Mouse (Mus musculus): ENCODE results near the gene Numb.

Numb gene

DNA sequence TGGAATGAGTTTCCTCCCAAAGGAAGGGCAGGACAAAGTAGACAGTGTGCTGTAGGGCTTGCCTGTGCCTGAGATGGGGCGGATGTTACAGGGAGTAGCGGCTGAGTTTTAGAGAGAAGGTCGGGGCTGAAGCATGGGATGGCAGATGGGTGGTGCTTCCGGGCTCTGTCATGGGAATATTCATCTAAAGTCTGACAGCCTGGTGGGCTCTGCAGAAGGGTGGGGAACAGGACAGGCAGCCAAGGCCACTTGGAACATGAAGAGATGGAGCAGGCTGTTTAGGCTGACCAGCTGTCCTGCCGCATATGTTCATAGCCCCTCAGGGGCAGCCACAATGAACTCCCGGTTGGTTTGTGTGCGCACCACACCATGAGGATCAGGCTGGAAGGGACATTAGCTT lies 140.5 kb downstream of the Numb start:
- DNase-seq = no peak

GRCm38 (mm10) chr12:83780181-83780580 lies 141.6 kb downstream of the Numb start:
- DNase-seq = no peak

- no peak for DNase-seq
These were observed 145.0 kb downstream of the Numb start for GRCm38 (mm10) chr12:83776766-83777165.

GRCm38 (mm10) chr12:83775621-83776020 lies 146.1 kb downstream of the Numb start:
- DNase-seq = no peak

DNA sequence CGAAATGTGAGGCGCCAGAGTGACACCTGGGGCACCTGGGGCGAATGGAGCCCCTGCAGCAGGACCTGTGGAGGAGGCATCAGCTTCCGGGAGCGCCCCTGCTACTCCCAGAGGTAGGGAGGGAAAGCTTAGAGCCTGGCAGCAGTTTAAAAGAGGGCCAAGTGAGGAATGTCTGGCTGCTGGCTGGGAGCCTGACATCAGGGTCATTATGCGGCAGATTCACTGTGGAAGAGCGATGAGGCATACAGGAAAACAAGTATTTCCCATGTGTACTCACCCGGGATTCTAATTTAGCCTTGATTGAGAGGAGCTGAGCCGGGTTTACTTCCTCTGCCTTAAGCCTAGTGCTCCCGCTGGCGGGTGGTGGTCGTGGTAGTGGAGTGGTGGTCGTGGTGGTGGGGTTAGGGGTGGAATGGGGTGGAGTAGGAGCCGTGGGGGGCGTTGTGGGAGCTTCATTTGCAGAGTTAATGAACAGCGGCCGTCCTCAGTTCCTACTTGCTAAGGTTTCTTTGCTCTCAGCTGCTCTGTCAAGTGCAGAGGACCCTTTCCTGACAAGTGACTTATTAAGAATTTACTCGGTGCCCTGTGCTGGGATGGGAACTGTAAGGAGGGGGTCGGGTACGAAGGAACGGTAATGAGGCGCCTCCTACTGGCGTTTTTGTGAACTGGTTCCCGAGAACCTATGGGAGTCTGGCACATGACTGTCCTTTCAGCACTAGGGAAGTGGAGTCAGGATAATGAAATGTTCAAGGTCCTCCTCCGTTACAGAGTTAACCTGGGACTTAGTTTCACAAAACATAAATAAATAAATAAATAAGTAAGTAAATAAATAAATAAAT lies 151.1 kb downstream of the Numb start:
- DNase-seq = peak; percentile 75

DNA sequence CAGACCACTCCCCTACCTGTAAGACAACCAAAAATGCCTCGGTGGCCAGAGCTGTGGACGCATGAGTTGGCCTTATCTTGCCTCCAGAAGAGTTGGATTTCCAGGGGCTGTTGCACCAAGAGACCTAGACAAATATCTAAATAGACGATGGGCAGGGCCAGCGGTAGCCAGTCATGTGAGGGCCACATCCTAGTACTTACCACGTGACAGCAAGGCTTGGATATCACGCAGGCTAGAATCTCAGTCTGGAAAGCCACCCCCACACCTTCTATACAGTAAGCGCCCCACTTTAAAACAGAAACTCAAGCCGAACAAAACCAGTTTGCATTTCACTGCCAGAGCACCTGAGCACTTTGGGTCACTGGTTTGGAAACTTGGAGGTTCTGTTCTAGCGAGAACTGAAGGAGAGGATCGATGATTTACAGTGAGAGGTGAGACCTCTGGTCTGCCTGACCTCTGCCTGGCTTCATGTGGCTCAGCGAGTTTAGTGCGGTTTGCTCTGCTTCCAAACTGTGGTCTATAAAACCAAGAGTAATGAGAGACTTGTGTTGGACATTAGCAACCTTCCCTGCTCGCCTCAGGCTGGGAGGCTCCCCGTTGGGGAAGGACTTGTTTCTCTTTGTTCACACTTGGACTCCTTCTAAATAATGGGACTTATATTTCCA lies 153.4 kb downstream of the Numb start:
- peak; percentile 57 for DNase-seq

DNA sequence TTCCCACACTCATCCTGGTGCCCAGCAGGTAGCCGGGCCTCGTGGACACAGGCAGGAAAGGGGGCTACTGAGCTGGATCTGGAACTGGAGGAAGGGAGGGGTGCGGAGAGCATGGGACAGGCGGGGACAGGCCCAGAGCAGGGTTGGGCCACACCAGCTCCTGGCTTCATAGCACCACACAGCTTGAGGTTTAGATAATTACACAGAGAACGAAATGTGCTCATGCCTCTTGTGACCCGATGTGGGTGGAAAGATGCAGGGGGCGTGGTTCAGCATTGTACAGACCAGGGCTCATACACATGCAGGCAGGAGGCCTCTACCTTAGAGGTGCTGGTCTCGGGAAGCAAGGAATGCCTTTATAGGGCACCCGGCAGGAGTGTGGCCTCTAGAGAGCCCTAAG lies 153.9 kb downstream of the Numb start:
- DNase-seq = peak; percentile 26

DNA sequence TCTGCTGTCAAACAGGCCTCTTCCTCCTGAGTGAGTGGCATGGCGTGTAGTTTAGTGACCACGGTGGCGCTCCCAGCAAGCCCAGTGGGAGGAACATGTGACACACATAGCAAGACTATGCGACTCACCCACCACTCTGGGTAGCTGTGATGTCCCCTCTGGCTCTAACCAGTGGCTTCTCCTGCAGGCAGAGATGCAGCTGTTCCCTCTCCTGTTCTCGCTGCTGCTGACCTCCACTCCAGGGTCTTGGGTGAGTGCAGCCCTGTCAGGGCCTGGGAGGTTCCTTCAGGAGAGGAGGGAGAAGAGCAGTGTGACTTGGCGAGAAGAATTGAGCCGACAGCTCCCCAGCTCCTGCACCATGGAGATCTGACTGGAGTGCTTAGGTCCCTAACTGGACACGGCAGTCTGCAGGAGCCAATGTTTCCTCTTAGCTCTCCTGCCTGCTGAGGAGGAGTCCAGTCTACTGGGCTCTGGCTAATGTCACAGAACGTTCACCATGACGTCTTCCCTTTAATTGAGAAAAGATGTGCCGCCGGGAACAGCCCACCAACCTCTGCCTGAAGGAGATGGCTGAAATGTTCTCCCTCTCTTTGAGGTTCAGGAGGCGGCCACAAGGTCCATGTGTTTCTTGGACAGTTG lies 155.7 kb downstream of the Numb start:
- DNase-seq = no peak

DNA sequence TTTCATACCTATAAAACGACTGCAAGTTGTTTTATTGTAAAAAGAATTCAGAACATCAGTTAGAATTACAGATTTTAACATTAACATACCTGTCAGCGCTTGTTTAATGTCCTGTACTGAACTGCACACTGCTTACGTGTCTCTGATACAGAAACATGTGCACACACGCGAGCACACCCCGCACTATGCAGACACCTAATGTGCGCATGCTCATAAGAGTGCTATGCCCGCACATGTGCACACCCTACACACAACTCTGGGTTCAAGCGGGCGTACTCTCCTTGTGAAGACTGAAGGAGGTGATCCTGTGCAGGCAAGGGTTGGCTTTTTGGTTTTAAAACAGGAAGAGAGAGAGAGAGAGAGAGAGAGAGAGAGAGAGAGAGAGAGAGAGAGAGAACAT lies 157.2 kb downstream of the Numb start:
- no peak for DNase-seq

- peak; percentile 60 for DNase-seq
These were observed 157.7 kb downstream of the Numb start for GRCm38 (mm10) chr12:83764044-83764365.

DNA sequence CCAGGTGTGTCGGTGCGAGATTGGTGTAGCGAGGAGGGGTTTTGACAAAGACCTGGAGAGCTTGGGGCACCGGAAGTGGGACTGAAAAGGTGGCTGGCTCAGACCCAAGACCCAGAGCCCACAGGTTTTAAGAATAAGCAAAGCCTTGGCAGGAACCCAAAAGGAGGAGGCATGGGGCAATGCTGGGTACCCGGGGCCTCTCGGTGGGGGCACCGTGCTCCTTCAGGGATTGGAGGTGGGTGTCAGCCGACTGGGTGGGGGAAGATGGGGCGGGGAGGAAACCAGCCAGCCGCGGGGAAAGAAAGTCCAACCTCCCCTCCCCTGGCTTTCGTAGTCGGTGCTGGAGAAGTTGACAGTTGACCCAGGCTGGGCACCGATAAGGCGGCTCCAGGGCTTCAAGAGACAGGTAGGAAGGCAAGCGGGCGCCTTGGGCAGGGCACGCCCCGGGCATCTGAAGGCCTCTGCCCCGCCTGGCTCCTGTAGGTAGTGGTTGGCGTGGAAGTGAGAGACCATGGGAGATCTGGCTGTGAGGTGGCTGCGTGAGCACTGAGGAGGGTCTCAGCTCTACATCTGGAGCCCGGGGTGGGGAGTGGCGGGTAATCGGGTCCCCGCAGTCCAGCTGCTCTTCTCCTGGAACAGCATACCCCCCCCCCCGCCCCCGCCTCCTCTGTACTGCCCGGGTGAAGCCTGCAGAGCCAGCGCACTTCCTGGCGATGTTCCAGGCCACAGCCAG lies 158.3 kb downstream of the Numb start, which contains the start of gene Papln:
Papln (plus strand) TSS at position 324 of the 733 bp plus-strand sequence.
- peak; percentile 43 for DNase-seq

DNA sequence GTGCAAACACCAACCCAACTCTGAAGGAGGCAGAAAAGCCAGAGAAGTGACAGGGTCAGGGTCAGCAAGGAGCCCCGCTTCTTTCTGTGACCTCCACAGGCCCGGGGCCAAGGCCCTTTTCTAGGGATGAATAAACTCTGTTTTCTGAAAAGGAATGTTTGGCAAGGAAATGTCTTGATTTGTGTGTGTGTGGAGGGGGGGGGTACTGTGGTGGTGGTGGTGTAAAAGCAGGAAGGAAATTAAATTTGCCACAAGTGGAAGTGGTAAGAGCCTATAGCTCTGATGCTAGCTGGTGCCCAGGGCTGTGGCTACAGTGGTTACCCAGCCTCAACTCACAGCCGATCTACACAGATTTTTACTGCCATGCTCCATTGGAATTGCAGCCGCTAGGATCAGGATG lies 159.0 kb downstream of the Numb start:
- DNase-seq = peak; percentile 38

GRCm38 (mm10) chr12:83760201-83760600 lies 161.5 kb downstream of the Numb start:
- DNase-seq = no peak

- no peak for DNase-seq
These were observed 163.0 kb downstream of the Numb start for GRCm38 (mm10) chr12:83758735-83759134.

DNA sequence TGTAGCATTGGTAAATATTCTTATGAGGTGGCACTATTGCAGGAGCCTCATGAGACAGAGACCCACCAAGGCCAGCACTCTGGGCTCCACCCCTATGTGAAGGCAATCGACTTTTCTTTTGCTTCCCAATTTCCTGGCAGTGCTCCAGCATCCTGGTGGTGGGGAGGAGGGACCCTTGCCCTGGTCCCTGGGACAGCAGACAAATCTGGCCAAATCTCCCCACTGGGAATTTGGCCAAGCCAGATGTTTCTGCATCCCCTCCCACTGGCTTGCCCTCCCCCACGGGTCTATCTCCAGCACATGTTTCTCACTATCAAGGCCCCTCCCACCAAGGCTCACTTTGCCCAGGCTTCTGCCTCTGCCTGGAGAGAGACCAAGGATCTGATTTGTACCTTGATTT lies 169.2 kb downstream of the Numb start:
- no peak for DNase-seq

- no peak for DNase-seq
These were observed 172.5 kb downstream of the Numb start for GRCm38 (mm10) chr12:83749186-83749585.
